Mouse (Mus musculus): ENCODE data around the gene Hcn3.
A peak's percentile ranks its signal among the peaks of the same experiment; 100 is the strongest.
"Not testable (repeated sequence)": the region's sequence is repeated elsewhere in the genome, so short reads cannot be mapped to it uniquely, and the experiment has no call there.

The Hcn3 gene

GRCm38 (mm10) chr3:89181749-89182500, 21.9 kb upstream of the Hcn3 start:
- no peak for DNase-seq (ENCODE audit: low spot score)

DNA sequence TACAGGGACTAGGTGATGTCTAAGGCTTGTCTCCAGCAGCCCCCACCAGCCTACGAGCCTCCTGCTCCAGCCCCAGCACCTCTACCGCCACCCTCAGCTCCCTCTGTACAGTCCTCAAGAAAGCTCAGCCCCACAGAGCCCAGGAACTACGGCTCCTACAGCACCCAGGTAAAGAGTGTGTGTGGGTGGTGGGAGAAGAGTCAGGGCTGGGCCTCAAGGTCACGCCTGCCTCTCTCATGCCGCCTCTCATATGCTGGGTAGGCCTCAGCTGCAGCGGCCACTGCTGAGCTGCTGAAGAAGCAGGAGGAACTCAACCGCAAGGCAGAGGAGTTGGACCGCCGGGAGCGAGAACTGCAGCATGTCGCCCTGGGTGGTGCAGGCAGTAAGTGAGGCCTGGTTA, 19.1 kb upstream of the Hcn3 start:
- no peak for DNase-seq (ENCODE audit: low spot score)

DNA sequence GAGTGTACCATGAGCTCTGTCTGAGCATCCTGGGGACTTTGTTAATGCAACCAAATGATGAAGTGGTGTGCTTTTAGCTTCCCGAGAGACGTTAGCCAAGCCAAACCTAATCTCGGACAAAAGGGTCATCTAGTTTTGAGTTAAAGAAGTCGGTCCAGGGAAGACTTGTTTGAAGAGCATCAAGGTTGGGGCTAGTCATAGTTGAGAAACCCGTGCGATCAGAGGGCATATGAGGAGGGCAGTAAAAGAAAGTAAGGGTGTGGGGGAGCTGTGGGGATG, 18.1 kb upstream of the Hcn3 start:
- no peak for DNase-seq (ENCODE audit: low spot score)

DNA sequence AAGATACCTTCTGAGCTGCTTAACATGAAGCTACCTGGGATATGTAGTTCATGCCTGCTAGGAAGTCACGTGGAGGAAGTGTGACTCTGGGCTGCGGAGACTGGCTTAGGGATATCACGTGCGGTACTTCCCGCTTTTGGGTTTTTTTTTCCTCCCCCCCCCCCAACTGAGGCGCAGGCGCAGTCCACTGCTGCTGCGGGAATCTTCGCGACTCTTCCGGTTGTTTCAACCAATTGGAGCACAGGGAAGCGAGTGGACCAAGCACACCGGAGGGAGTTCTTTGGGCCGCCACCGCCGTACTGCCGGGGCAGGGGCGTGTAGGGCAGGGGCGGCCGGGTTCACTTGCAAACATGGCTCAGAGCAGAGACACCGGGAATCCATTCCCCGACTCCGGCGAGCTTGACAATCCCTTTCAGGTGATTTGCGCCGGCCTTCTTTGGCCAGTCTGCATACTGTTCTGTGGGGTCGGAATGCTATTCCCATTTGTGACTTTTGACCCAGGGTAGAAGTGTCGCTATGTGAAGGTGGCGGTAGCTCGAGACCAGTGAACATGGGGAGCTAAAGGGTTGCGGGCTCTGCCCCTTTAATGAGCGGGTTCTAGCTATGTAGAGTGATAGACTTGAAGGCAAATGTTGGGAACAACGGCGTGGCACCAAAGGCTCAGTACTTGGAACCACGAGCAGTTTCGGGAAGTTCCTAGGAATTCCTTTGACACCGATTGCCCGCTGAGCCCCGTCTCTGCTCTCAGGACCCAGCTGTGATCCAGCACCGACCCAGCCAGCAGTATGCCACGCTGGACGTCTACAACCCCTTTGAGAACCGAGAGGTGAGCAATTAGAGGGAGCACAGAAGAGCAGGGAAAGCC, 17.5 kb upstream of the Hcn3 start, which contains the start of gene Scamp3:
Gene Scamp3 (plus strand): TSS at position 232 of the 865 bp plus-strand sequence.
- peak; percentile 95 for DNase-seq (ENCODE audit: low spot score)

- DNase-seq (ENCODE audit: low spot score), result no peak
Measured at GRCm38 (mm10) chr3:89176421-89176820, 16.4 kb upstream of the Hcn3 start.

- DNase-seq (ENCODE audit: low spot score), result no peak
Measured at GRCm38 (mm10) chr3:89175544-89175943, 15.5 kb upstream of the Hcn3 start.

GRCm38 (mm10) chr3:89174844-89175243, 14.8 kb upstream of the Hcn3 start:
- no peak for DNase-seq (ENCODE audit: low spot score)

DNA sequence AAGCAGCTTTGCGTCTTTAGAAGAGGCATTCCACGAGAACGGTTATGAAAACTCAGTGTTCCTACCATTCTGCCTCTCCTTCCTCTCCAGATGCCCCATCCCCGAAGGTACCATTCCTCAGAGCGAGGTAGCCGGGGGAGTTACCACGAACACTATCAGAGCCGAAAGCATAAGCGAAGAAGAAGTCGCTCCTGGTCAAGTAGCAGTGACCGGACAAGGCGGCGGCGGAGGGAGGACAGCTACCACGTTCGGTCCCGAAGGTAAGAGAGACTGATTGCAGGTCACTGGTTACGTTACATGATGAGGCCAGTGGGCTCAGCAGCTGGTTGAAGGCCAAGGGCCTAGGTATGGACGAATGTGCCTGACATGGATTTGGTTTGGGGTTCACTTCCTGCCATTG, 6.9 kb upstream of the Hcn3 start:
- DNase-seq (ENCODE audit: low spot score), result no peak

DNA sequence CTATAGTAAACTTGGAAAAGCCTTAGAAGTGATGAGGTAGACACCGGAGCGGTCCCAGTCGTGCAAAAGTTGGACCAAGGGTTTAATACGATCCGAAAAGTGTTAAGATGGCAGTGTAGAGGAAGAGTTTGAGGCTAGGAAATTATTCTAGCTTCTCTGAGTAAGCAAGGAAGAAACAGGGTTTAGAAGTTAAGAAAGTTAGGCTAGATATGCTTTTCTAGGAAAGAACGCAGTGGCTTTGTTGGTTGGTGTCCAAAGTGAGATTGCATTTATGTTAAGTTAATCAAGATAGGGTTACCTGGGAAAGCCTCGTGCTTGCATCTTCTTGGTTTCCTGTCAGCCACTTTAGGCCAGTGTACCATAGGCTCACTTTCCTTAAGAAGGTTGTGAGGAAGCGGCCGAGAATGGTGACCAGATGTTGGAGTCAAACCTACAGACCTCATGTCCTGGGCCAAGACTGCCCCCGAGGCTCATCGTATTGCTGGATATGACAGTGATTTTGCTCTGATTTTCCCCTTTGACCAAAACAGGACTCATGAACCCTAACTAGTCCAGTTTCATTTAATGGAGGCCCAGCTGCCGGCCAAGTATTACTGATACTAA, 5.4 kb upstream of the Hcn3 start:
- DNase-seq (ENCODE audit: low spot score), result peak; percentile 44

- DNase-seq (ENCODE audit: low spot score), result peak; percentile 97
Measured at GRCm38 (mm10) chr3:89164506-89165267, 4.7 kb upstream of the Hcn3 start, which contains the start of gene Clk2. Clk2 (plus strand) TSS chr3:89164795.

DNA sequence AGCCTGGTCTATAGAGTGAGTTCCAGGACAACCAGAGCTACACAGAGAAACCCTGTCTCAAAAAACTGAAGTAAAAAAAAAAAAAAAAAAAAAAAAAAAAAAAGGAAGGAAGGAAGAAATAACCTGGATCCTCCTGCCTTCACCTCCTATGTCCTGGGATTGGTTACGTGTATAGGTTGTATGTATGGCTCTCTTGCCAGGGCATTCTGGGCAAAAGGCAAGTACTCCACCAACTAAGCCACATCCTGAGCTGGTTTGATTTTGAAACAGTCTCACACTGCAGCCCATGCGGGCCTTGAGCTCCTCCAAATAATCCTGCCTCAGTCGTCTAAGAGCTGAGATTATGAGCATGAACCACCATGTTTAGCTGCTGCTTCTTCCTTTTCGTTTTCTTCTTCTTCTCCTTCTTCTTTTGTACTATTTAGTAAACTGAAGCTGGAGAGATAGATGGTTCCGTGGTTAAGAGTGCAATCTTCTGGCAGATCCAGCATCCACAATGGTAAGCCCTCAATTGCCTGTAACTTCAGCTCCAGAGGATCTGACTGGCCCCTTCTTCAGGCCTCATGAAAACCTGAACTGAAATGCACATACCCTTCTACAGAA, 3.7 kb upstream of the Hcn3 start:
- DNase-seq (ENCODE audit: low spot score), result no peak

DNA sequence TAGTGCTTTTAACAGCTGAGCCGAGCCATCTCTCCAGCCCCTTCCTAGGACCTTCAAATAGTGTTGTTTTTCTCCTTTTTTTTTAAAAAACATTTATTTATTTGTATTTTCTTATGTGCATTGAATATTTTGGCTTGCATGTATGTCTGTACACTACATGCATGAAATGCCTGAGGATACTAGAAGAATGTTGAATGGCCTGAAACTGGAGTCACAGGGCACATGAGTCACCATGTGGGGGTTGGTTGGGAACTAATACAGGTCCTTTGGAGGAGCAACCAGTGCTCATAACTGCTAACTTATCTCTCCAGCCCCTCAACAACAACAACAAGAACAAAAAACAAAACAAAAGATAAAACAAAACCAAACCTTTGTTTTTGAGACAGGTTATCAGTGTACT, 3.1 kb upstream of the Hcn3 start:
- DNase-seq (ENCODE audit: low spot score), result no peak

GRCm38 (mm10) chr3:89161786-89162185, 1.8 kb upstream of the Hcn3 start:
- DNase-seq (ENCODE audit: low spot score), result no peak

DNA sequence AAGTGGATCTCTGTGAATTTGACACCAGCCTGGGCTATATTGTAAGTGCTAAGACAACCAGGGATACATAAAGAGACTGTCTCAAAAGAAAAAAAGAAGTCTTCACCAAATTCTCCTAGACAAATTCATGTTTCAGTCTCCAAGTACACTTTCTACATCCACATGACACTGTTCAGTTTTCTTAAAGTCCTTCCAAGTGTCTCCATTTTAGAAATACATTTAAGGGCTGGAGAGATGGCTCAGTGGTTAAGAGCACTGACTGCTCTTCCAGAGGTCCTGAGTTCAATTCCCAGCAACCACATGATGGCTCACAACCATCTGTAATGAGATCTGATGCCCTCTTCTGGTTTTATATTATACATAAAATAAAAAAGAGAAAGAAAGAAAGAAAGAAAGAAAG, 1.2 kb upstream of the Hcn3 start:
- not testable (repeated sequence) for DNase-seq (ENCODE audit: low spot score)

GRCm38 (mm10) chr3:89159211-89159610, 785 bp downstream of the Hcn3 start:
- peak; percentile 81 for DNase-seq (ENCODE audit: low spot score)

DNA sequence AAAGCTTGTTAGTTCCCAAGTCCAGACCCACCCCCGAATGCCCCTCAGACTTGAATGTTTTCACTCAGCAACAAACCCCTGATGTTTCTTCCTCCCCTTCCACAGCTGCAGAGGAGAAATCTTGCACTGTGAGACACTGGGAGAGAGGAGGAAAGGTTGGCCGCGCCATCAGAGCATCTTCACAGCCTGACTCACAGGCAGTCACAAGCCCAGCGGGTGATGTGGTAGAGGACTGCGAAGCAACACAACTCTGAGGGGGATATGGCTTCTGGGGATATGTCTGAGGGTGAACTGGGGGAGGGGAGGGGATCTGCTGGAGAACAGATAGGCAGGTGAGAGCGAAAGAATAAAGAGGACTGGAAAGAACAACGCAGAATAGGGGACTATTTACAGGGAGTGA, 1.3 kb downstream of the Hcn3 start:
- no peak for DNase-seq (ENCODE audit: low spot score)

- DNase-seq (ENCODE audit: low spot score), result no peak
Measured at GRCm38 (mm10) chr3:89156951-89157350, 3.0 kb downstream of the Hcn3 start.

DNA sequence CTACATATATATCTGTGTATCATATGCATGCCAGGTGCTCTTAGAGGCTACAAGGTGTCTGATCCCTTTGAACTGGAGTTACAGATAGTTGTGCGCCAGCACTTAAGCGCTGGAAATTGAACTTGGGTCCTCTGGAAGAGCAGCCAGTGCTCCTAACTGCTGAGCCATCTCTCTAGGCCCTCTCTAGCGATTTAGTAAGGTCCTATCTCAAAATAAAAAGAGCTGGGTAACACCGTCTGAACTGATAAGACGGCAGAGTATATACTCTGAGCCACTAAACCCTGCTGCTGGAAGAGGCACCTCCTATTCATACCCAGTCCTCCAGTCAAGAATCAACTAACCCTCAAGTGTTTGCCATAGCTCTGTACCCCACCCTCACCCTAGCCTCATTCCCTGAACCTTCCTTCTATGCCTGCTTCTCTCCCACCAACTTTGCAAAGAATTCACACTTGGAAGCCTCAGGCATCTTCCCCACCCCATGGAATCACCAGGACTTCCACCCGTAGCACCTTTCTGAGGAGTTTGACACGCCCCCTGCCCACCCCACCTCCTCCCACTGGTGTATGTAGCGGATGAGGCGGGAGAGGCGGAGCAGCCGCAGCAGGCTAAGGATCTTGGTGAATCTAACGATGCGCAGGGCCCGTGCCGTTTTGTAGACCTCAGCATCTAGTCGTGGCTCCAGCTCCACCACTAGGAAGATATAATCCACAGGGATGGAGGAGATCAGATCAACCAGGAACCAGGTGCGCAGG, 7.7 kb downstream of the Hcn3 start:
- no peak for DNase-seq (ENCODE audit: low spot score)

DNA sequence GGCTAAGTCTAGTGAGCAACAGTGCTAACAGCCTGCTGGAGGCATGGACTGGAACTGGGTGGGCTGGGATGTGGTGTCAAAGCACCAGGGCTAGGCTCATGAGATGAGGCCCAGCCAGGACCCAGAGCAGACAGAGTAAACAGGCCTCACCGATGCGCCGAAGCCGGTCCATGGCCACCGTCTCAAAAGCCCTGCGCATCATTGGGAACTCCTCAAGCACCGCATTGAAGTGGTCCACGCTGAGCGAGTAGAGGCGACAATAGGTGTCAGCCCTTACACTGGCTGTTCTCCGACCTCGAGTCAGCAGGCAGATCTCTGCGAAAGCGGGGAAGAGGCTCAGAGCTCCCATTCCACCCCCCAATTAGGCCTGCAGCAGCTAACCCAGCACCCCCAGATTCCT, 11.4 kb downstream of the Hcn3 start:
- DNase-seq (ENCODE audit: low spot score), result no peak

DNA sequence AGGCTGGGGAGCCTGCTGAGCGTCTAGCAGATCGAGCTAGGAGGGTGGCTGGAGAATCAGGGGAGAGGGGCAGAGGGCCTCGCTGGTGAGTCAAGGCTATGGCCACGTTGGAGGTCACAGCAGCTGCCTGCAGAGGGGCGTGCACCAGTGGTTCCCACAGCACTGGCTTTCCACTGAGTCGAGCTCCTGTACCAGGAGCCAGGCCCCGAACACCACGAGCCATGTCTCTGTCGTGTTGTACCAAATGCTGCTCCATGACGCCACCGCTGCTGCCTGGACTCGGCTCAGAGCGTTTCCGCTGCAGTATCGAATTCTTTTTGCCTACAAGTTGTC, 12.1 kb downstream of the Hcn3 start:
- peak; percentile 21 for DNase-seq (ENCODE audit: low spot score)

All from embryo, embryonic 10 days (tissue).